Mouse (Mus musculus): ENCODE measurements around the gene Gm48551. TPM values are rescaled to one million over a fixed set of nuclear protein-coding genes. Genes with fewer than 3 reads are reported as not detected.

The Gm48551 gene
- total RNA-seq, 2 experiments from 2014 or later, result 3.7 TPM; not detected in 1

DNA sequence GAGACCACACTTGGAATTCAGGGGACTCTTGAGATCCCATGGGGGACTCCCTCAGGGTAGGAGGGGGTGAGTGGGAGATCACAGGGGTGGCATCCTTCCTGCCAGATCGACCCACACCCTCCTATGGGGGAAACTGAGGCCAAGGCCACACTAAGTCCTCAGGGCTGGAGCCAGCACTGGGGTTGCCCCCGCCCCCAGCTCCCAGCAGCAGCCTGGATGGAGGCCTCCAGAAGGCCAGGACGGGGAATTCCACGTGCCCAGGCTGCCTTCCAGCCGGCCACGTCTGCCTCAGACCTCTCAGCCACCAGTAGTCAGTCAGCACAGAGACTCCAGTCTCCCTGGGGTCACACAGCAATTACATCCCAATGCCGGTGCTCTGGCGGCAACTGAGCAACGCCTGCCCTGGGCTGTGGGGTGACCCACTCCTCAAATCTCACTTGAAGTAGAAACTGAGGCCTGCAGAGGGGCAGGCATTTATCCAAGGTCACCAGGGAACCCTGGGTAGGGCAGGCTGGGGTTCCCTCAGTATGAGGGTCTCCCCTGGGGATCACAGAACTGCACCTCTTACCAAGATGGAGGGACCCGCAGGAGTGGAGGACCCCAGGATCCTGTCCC lies 41.1 kb downstream of the Gm48551 start:
- no peak for ATAC-seq (replicated peaks; ENCODE audit: low FRiP score, poor library complexity, severe bottlenecking)

DNA sequence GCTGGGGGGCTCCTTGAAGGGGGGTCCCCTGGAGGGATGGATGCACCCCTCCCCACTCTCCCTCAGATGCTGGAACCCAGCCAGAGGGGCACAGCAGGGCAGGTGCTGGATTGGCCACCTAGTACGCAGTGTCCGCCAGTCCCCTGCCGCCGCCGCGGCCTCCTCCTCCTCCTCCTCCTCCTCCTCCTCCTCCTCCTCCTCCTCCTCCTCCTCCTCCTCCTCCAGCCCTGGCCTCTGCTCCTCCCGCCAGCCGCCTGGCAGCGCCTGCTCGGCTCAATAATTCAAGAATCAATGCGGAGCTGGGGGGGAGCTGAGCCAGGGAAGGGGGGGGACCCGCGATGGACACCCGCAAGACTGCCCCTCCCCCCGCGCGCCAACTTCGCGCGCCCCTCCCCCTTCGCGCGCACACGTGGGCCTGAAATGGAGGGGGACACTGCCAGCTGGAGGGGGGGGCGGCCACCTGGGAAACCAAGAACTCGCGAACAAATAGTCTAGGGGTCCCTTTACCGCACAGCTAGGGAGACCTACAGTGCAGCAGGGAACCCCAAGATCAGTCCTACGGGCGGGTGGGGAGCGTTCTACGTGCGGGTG lies 41.9 kb downstream of the Gm48551 start:
- ATAC-seq (replicated peaks; ENCODE audit: low FRiP score, poor library complexity, severe bottlenecking), result no peak

- ATAC-seq (replicated peaks; ENCODE audit: low FRiP score, poor library complexity, severe bottlenecking), result peak; percentile 61
These were observed 42.6 kb downstream of the Gm48551 start for GRCm38 (mm10) chr10:81426897-81427296.

GRCm38 (mm10) chr10:81427327-81427726 lies 43.1 kb downstream of the Gm48551 start:
- no peak for ATAC-seq (replicated peaks; ENCODE audit: low FRiP score, poor library complexity, severe bottlenecking)

GRCm38 (mm10) chr10:81427804-81428506 lies 43.7 kb downstream of the Gm48551 start:
- ATAC-seq (replicated peaks; ENCODE audit: low FRiP score, poor library complexity, severe bottlenecking), result no peak

- ATAC-seq (replicated peaks; ENCODE audit: low FRiP score, poor library complexity, severe bottlenecking), result no peak
These were observed 44.2 kb downstream of the Gm48551 start for GRCm38 (mm10) chr10:81428507-81428870.

GRCm38 (mm10) chr10:81429092-81429491 lies 44.8 kb downstream of the Gm48551 start:
- no peak for ATAC-seq (replicated peaks; ENCODE audit: low FRiP score, poor library complexity, severe bottlenecking)

DNA sequence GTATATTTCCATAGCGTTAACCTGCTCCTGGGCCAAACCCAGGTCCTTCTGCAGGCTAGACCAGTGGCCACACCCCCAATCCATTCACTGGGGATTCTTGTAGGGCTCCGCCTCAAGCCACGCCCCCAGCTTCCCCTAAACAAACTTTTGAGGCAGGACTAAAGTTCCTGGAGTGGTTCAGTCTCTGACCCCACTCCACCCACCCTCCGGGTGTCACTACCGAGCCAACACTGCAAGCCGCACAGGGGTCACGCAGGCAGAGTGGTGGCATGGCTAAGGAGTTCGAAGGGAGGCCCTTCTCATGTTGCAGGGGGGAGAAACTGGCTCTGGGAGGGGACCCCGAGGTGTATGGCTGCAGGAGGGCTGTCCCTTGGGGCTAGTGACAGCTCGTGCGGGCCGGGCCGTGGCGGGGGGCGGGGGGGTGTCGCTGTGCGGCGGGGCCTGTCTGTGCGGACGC lies 45.4 kb downstream of the Gm48551 start:
- peak; percentile 49 for ATAC-seq (replicated peaks; ENCODE audit: low FRiP score, poor library complexity, severe bottlenecking)

DNA sequence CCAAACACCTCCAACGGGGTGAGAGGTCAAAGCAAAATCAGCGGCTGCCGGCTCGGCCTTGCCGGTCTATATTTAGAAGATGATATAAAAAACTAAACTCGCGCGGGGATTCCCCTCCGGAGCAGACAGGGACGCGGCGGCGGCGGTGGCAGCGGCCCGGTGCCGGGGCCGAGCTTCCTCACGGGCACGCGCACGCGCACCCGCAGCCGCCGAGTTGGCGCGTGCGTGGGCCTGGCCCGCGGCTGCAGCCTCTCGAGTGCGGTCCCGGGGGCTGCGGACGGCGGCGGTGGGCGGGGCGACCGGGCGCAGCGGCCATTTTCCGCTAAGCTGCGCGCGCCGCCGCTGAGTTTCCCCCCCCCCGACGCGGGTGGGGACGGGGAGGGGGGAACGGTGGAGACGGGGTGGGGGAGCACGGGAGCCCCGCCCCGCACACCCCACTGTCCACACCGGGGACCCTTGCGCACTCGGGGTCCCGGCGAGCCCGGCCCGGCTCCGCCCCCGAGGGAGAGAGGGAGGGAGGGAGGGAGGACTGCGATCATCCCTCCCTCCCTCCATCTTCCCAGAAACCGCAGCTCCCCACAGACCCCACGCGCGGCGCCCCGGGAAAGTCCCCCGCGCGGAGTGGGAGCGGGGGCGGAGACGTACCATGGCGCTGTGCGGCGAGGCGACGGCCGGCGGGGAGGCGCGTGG lies 46.0 kb downstream of the Gm48551 start:
- ATAC-seq (replicated peaks; ENCODE audit: low FRiP score, poor library complexity, severe bottlenecking), result no peak

DNA sequence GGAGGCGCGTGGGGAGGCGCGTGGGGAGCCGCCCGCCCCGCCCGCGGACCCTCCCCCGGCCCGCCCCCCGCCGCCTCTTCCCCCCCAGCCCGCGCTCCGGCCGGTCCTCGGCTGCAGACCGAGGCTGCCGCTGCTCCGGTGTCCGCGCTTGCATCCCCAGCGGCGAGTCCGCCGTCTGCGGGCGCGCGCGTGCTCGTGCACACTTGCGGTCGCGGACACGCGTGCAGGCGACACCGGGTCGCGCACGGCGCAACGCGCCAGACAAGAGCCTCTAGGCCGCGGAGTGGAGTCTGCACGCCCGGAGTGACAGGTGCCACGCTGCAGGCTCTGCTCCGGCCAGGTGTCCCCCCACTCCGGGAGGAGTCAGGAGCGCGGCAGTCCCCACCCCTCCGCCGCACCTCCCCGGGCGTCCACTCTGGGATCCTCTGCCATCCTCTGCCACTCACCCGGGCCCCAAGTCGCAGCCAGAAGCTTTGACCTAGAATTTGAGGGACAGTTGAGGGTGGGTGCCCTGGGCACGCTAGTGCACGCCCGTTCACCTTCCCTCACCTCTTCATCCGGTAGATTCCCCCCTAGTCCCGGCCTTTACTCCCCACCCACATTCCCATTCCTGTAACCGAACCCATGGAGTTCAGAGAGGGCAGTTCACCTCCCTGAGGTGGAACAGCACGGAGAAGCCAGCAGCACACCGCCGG lies 46.7 kb downstream of the Gm48551 start:
- ATAC-seq (replicated peaks; ENCODE audit: low FRiP score, poor library complexity, severe bottlenecking), result no peak

DNA sequence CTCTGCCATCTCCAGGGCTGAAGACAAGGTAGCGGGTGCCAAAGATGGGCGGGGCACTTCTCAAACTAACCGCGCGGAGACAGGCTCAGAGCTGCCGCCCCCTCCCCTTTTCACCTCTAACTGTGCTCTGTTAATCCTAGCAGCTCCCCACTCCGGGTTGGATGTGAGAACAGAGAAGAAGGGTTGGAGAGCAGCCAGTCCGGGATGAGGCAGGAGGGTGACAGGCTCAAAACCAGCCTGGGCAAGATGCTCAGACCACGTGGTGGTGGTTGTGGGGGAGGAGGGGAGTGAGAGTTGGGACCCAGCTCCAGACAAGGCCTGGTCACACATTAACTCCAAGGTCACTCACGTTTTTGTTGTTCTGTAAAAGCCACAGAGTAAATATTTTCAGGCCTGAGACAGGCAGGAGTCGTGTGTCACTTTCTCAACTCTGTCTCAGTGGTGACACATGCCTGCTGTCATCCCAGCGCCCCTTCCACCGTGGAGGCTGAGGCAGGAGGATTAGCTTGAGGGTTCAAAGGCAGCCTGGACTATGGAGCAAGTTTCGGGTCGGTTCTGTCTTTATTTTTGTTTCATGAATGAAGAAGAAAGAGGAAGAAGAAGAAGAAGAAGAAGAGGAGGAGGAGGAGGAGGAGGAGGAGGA lies 47.4 kb downstream of the Gm48551 start:
- ATAC-seq (replicated peaks; ENCODE audit: low FRiP score, poor library complexity, severe bottlenecking), result no peak

- peak; percentile 15 for ATAC-seq (replicated peaks; ENCODE audit: low FRiP score, poor library complexity, severe bottlenecking)
These were observed 48.1 kb downstream of the Gm48551 start for GRCm38 (mm10) chr10:81432169-81432867.

DNA sequence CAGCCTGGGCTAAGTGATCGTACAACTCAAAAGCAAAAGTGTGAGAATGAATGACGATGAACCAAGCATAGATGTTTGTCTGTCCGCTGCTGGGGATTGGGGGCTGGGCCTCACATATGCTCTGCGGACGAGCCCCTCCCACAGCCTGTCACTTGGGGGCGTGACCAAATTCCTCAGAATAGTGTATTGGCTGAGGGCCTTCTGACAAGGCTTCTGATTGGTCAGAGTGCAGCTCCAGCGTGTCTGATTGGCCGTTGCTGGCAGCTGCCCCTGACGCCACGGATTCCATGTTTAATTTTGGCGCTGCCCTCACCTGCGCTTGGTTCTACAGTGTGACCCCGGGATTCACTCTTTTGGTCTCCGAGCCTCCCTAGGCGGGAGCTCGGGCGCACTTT lies 48.6 kb downstream of the Gm48551 start:
- peak; percentile 84 for ATAC-seq (replicated peaks; ENCODE audit: low FRiP score, poor library complexity, severe bottlenecking)

DNA sequence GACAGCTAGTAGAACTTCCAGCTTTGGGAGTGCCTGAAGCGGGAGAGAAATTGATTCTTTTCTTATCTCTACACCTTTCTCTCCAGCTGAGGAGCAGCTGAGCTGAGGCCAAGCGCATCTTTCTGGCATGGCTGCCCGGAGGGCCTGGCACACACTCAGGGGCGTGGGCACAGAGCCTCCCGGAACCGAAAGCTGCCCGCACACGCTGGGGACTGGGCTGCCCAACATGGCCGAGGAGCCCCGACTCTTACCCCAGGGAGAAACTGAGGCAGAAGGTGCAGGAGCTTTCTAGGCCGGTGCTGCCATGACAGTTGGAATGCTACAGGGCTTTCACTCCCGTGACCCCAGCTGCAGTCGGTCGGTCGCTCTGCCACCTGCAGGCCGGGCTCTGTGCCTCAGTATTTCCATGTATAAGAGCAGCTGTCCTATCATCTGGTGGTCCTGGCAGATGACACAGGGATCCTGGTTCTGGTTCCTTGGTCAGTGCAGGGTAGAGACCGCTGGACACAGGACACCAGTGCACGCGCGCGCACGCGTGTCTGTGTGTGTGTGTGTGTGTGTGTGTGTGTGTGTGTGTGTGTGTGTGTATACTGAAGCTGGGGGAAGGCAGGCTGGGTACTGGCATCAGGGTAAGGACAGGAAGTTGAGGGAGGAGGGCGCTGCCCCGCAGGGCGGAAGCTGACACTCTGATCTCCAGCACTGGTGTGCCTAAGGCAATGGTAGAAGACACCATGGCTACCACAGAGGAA lies 49.4 kb downstream of the Gm48551 start:
- 0 out of 2 replicates have a peak, but pooled peaks have one; percentile 18 for ATAC-seq (replicated peaks; ENCODE audit: low FRiP score, poor library complexity, severe bottlenecking)

DNA sequence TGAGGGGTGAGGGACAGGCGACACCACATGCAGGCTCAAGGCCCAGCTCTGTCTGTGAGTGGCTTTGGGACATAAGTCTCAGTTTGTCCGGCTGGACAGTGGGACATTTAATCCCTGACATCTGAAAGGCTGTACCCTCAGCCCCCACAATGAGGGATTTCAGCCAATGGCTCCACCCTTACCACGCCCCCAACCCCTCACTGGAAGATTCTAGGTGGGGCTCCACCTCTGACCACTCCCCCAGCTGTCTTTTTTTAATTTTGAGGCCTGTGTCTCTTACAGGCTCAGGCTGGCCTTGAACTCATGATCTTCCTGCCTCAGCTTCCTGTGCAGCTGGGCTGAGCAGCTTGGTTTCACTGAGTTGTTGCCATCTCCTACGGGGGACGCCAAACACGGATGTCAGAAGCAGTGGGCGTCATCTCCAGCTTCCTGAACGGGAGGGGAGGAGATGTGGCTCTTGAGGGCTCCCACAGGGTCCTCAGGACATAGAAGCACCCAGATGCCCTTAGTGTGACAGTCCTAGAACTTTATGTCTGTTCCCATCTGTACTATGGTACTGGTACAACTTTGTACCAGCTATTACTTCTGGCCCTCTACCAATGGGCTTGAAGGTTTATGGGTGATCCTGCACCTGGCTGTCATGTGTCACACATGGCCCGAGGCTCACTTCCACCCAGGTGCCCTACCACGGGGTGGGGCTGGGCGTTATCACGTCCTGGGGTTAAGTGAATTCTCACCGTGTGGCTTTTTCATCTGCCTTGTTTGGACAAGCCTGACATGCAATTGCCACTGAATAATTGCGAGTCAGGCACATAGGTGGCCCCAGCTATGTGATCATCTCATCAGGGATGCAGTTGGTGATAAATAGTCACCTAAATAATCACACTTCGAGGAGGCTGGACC lies 50.3 kb downstream of the Gm48551 start:
- no peak for ATAC-seq (replicated peaks; ENCODE audit: low FRiP score, poor library complexity, severe bottlenecking)

DNA sequence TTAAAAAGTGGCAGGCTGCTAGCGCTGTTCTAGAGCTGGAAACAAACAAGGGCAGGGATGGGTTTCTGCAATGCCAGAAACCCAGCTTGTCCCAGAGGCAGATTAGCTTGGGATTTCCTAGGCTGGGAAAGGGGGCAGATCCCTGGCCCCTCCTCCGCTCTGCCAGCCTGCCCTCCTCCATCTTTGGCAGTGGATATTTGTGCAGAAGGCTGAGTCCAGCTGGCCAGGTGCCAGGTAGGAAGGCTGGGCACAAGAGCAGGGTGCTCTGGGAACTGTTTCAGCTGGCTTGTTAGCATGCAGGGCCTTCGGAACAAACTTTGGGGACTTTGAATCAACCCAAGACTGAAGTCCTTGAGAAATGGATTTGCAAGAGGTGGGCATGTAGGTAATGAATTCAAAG lies 51.2 kb downstream of the Gm48551 start:
- no peak for ATAC-seq (replicated peaks; ENCODE audit: low FRiP score, poor library complexity, severe bottlenecking)

DNA sequence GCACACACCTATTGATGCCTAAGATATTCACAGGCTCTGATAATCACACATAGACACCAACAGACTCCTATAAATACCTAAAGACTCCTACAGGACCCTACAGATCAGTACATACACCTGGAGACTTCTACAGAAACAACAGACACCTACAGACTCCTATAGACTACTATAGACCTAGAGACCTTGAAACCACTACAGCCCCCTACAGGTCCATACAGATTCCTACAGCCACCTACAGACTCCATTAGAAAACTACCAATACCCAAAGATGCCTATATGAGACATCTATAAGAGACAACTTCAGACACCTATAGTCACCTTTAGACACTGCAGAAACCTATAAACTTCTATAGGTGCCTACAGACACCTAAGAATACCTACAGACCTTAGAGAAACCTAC lies 56.8 kb downstream of the Gm48551 start:
- ATAC-seq (replicated peaks; ENCODE audit: low FRiP score, poor library complexity, severe bottlenecking), result peak; percentile 70

All from erythroblast, adult 5-6 weeks (primary cell).